Mouse (Mus musculus) spleen, adult 2 months (tissue): ENCODE data around the gene Atp2a3.

Source experiments
- CTCF ChIP-seq: fragments of 200-500 bp; IDR thresholded peaks from 2 replicates; pipeline ENCODE4 v1.5.1; 2011; ENCODE audit warnings: mild to moderate bottlenecking, inconsistent platforms; ENCODE audit not compliant: insufficient read depth, insufficient read length, insufficient replicate concordance; ENCODE audit errors: extremely low read depth
- POLR2A ChIP-seq: fragments of 200-500 bp; IDR thresholded peaks from 2 replicates; pipeline ENCODE4 v1.6.1; 2011; ENCODE audit warnings: low read depth, low read length, inconsistent platforms

DNA sequence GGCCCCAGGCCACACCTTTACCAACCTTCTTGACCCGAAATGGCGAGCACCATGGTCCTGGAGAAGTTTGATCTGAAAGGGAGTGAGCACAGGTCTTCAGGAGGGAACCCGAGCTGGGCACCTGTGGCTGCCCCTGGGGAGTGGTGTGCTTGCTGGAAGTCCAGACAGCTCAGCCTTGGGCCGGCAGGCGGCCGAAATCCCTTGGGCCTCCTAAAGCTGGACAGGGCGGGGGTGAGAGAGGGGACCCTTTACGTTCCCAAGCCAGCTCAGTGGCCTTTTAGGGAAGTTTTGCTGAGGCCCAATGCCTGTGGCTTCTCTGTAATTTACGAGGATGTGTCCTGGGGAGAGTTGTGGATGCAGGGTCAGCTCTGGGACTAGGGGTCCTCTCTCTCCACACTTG is 29.7 kb downstream of the Atp2a3 start:
- TF ChIP-seq CTCF (no peak), POLR2A (no peak)
